Comparison of ENCODE assay signal across 20 mouse cellular contexts in genomic region chr10:74512315-74512714, GRCm38 (mm10).
DNase-seq lines count a peak whose midpoint lies in the region; ATAC-seq lines count a peak whose summit lies in the region.
"Had no signal": no experiment of that assay in that cellular context is flagged by ENCODE, and none has a peak within 500 bp of the region (broad histone marks: within the 10 kb centered on the region; RNA-seq: fewer than 3 reads in every experiment).

No protein-coding gene starts in this region.

- H3K27ac ChIP-seq in hindbrain, embryonic 16.5 days (ENCODE audit: low read depth, low read length): no peak overlapping the region
- no peak overlapping the region for H3K27ac ChIP-seq in hindbrain, embryonic 10.5 days
- no peak overlapping the region for H3K27ac ChIP-seq in midbrain, embryonic 14.5 days (replicated peaks; ENCODE audit: low read depth, low read length)
- H3K27ac ChIP-seq in midbrain, embryonic 15.5 days: no peak overlapping the region
- H3K27ac ChIP-seq in embryonic facial prominence, embryonic 14.5 days (replicated peaks; ENCODE audit: low read depth, low read length): no peak overlapping the region
- H3K27ac ChIP-seq: embryonic facial prominence, embryonic 12.5 days; forebrain, embryonic 13.5 days; gastrocnemius, adult 2 months; intestine, embryonic 15.5 days had no signal

- 0 out of 2 replicates have a peak, but pooled peaks have one; percentile 27 for ATAC-seq in hindbrain, embryonic 16.5 days
- ATAC-seq in midbrain, embryonic 14.5 days (ENCODE audit: low FRiP score, low TSS enrichment): 0 out of 2 replicates have a peak, but pooled peaks have one; percentile 31
- ATAC-seq in midbrain, embryonic 15.5 days (replicated peaks): no peak
- no peak for ATAC-seq in embryonic facial prominence, embryonic 14.5 days (ENCODE audit: low read depth)
- ATAC-seq: CD4-positive, CD25-positive, alpha-beta regulatory T cell, adult 4 months; forebrain, embryonic 13.5 days; intestine, embryonic 15.5 days had no signal

- no peak for DNase-seq in hindbrain, embryonic 10.5 days (ENCODE audit: low spot score)
- peak; percentile 6 for DNase-seq in midbrain, embryonic 14.5 days
- peak; percentile 10 for DNase-seq in MN1 (ENCODE audit: low spot score)
- peak; percentile 12 for DNase-seq in embryonic facial prominence, embryonic 14.5 days (ENCODE audit: low spot score)
- DNase-seq in natural killer cell, adult 2 months (ENCODE audit: low spot score in 2 of 2): no peak
- DNase-seq: adrenal gland, postnatal 10 days; B cell, adult 2 months; cerebellum, adult 18-20 months; cerebellum, adult 9-11 months; cerebellum, postnatal 36 days; gastrocnemius, adult 2 months; gastrocnemius, postnatal 25 days had no signal

- no peaks in the 10 kb centered on the region for H3K4me1 ChIP-seq in hindbrain, embryonic 16.5 days (ENCODE audit: control insufficient read depth, insufficient read depth, low read depth, low read length)
- H3K4me1 ChIP-seq in hindbrain, embryonic 10.5 days (replicated peaks): 0 out of 2 replicates have a peak, but pooled peaks cover 4% of the 10 kb centered on the region
- H3K4me1 ChIP-seq in midbrain, embryonic 14.5 days (ENCODE audit: control insufficient read depth, insufficient read depth, low read length): no peaks in the 10 kb centered on the region
- no peaks in the 10 kb centered on the region for H3K4me1 ChIP-seq in midbrain, embryonic 15.5 days
- no peaks in the 10 kb centered on the region for H3K4me1 ChIP-seq in embryonic facial prominence, embryonic 14.5 days (ENCODE audit: control insufficient read depth, insufficient read depth, low read length)
- H3K4me1 ChIP-seq: embryonic facial prominence, embryonic 12.5 days; forebrain, embryonic 13.5 days; intestine, embryonic 15.5 days had no signal

- H3K4me3 ChIP-seq in hindbrain, embryonic 16.5 days (ENCODE audit: low read length): no peak overlapping the region
- no peak overlapping the region for H3K4me3 ChIP-seq in hindbrain, embryonic 10.5 days
- H3K4me3 ChIP-seq in midbrain, embryonic 14.5 days (replicated peaks; ENCODE audit: low read depth, low read length): no peak overlapping the region
- no peak overlapping the region for H3K4me3 ChIP-seq in midbrain, embryonic 15.5 days
- H3K4me3 ChIP-seq in embryonic facial prominence, embryonic 14.5 days (ENCODE audit: low read depth, low read length): no peak overlapping the region
- H3K4me3 ChIP-seq: embryonic facial prominence, embryonic 12.5 days; forebrain, embryonic 13.5 days; gastrocnemius, adult 2 months; heart, embryonic 12.5 days; intestine, embryonic 15.5 days had no signal

- H3K27me3 ChIP-seq in hindbrain, embryonic 16.5 days (replicated peaks; ENCODE audit: control insufficient read depth, insufficient read depth, low read length): no peaks in the 10 kb centered on the region
- H3K27me3 ChIP-seq in hindbrain, embryonic 10.5 days (ENCODE audit: insufficient read depth, poor library complexity, severe bottlenecking): no peaks in the 10 kb centered on the region
- H3K27me3 ChIP-seq in midbrain, embryonic 14.5 days (ENCODE audit: control insufficient read depth, insufficient read depth, low read length): no peaks in the 10 kb centered on the region
- no peaks in the 10 kb centered on the region for H3K27me3 ChIP-seq in midbrain, embryonic 15.5 days (replicated peaks)
- no peaks in the 10 kb centered on the region for H3K27me3 ChIP-seq in embryonic facial prominence, embryonic 14.5 days (replicated peaks; ENCODE audit: control insufficient read depth, insufficient read depth, low read length)
- H3K27me3 ChIP-seq: embryonic facial prominence, embryonic 12.5 days; forebrain, embryonic 13.5 days; heart, embryonic 12.5 days; intestine, embryonic 15.5 days had no signal

- 62% methylated on average over 3 of the region's 3 CpGs for WGBS in hindbrain, embryonic 16.5 days
- 82% methylated on average over 3 of the region's 3 CpGs for WGBS in hindbrain, embryonic 10.5 days
- 64% methylated on average over 3 of the region's 3 CpGs for WGBS in midbrain, embryonic 14.5 days
- 68% methylated on average over 3 of the region's 3 CpGs for WGBS in midbrain, embryonic 15.5 days
- WGBS in embryonic facial prominence, embryonic 14.5 days: 53% methylated on average over 3 of the region's 3 CpGs

- no peaks in the 10 kb centered on the region for H3K9me3 ChIP-seq in hindbrain, embryonic 16.5 days (ENCODE audit: control insufficient read depth, low read length)
- H3K9me3 ChIP-seq in hindbrain, embryonic 10.5 days: no peaks in the 10 kb centered on the region
- H3K9me3 ChIP-seq in midbrain, embryonic 14.5 days (ENCODE audit: control insufficient read depth, low read length): no peaks in the 10 kb centered on the region
- no peaks in the 10 kb centered on the region for H3K9me3 ChIP-seq in midbrain, embryonic 15.5 days
- H3K9me3 ChIP-seq in embryonic facial prominence, embryonic 14.5 days (ENCODE audit: control insufficient read depth, low read length): no peaks in the 10 kb centered on the region
- H3K9me3 ChIP-seq: embryonic facial prominence, embryonic 12.5 days; forebrain, embryonic 13.5 days; G1E; heart, embryonic 12.5 days; intestine, embryonic 15.5 days had no signal

- H3K4me2 ChIP-seq in hindbrain, embryonic 16.5 days (ENCODE audit: low read length): no peak overlapping the region
- no peak overlapping the region for H3K4me2 ChIP-seq in midbrain, embryonic 14.5 days (ENCODE audit: low read length)
- H3K4me2 ChIP-seq in midbrain, embryonic 15.5 days: no peak overlapping the region
- H3K4me2 ChIP-seq in embryonic facial prominence, embryonic 14.5 days (ENCODE audit: low read depth, low read length): no peak overlapping the region
- H3K4me2 ChIP-seq: embryonic facial prominence, embryonic 12.5 days; forebrain, embryonic 13.5 days; heart, embryonic 12.5 days; intestine, embryonic 15.5 days had no signal

- H3K36me3 ChIP-seq in hindbrain, embryonic 16.5 days (ENCODE audit: control insufficient read depth, insufficient read depth, low read length): no peaks in the 10 kb centered on the region
- no peaks in the 10 kb centered on the region for H3K36me3 ChIP-seq in hindbrain, embryonic 10.5 days
- H3K36me3 ChIP-seq in midbrain, embryonic 14.5 days (ENCODE audit: control insufficient read depth, insufficient read depth, low read length): no peaks in the 10 kb centered on the region
- H3K36me3 ChIP-seq in midbrain, embryonic 15.5 days (replicated peaks): no peaks in the 10 kb centered on the region
- no peaks in the 10 kb centered on the region for H3K36me3 ChIP-seq in embryonic facial prominence, embryonic 14.5 days (ENCODE audit: control insufficient read depth, insufficient read depth, low read length)
- H3K36me3 ChIP-seq: embryonic facial prominence, embryonic 12.5 days; G1E; heart, embryonic 12.5 days; intestine, embryonic 15.5 days had no signal

- no peak overlapping the region for H3K9ac ChIP-seq in hindbrain, embryonic 16.5 days (ENCODE audit: low read depth, low read length)
- H3K9ac ChIP-seq in midbrain, embryonic 14.5 days (replicated peaks; ENCODE audit: low read length): no peak overlapping the region
- H3K9ac ChIP-seq in midbrain, embryonic 15.5 days: no peak overlapping the region
- H3K9ac ChIP-seq in embryonic facial prominence, embryonic 14.5 days (ENCODE audit: low read depth, low read length): no peak overlapping the region
- H3K9ac ChIP-seq: embryonic facial prominence, embryonic 12.5 days; forebrain, embryonic 13.5 days; heart, embryonic 12.5 days; intestine, embryonic 15.5 days had no signal

Comparison
In these comparisons a context has a peak if more than half of its experiments do, and no peak if none do; other contexts are left out.
1. ATAC-seq: peak in hindbrain, embryonic 16.5 days (single experiment) and midbrain, embryonic 14.5 days (single experiment); none in midbrain, embryonic 15.5 days (single experiment) and embryonic facial prominence, embryonic 14.5 days (single experiment).
2. DNase-seq: peak in midbrain, embryonic 14.5 days (single experiment), MN1 (single experiment) and embryonic facial prominence, embryonic 14.5 days (single experiment); none in hindbrain, embryonic 10.5 days (single experiment) and natural killer cell, adult 2 months (0 of 2).